In genomic region chr15:83727626-83728025, GRCm38 (mm10) we compare ENCODE assay signal across 7 mouse cellular contexts. TPM values are rescaled to one million over a fixed set of nuclear protein-coding genes. Genes with fewer than 3 reads are reported as not detected.
DNase-seq lines count a peak whose midpoint lies in the region; ATAC-seq and TF ChIP-seq lines count a peak whose summit lies in the region.

No protein-coding gene starts in this region.

- no peak overlapping the region for H3K9ac ChIP-seq in liver, embryonic 14.5 days (replicated peaks)

- no peak overlapping the region for H3K4me2 ChIP-seq in liver, embryonic 14.5 days (ENCODE audit: low read depth)

- H3K4me3 ChIP-seq in liver, embryonic 14.5 days (ENCODE audit: insufficient read depth in 1 of 2, low read depth in 2 of 2, low read length in 2 of 2) = no peak overlapping the region

- 26% methylated on average over 3 of the region's 3 CpGs for WGBS in liver, embryonic 14.5 days (ENCODE audit: insufficient replicate concordance)

- H3K4me1 ChIP-seq in liver, embryonic 14.5 days (replicated peaks; ENCODE audit: control insufficient read depth in 2 of 2, insufficient read depth in 2 of 2, low read length in 1 of 2) = no peaks in the 10 kb centered on the region

- H3K27me3 ChIP-seq in liver, embryonic 14.5 days (ENCODE audit: control insufficient read depth, insufficient read depth, low read length) = peaks cover 36% of the 10 kb centered on the region

- no peaks in the 10 kb centered on the region for H3K36me3 ChIP-seq in liver, embryonic 14.5 days (replicated peaks; ENCODE audit: control insufficient read depth, insufficient read depth, low read depth)

- no peak for TF ChIP-seq EP300 in liver, embryonic 14.5 days (IDR thresholded peaks at IDR 0.05; ENCODE audit: low read depth)

- H3K9me3 ChIP-seq in liver, embryonic 14.5 days (ENCODE audit: control insufficient read depth, low read length) = no peaks in the 10 kb centered on the region

- peak; percentile 72 for TF ChIP-seq CTCF in liver, embryonic 14.5 days (IDR thresholded peaks at IDR 0.05; ENCODE audit: low read depth)

- H3K27ac ChIP-seq in liver, embryonic 14.5 days = no peak overlapping the region

- ATAC-seq in liver, embryonic 14.5 days (ENCODE audit: insufficient read depth) = no peak

- DNase-seq in layer of hippocampus, adult 11-12 months (ENCODE audit: low spot score) = peak; percentile 41
- no peak for DNase-seq in layer of hippocampus, adult 9-11 months
- DNase-seq in MN1 (ENCODE audit: low spot score) = peak; percentile 74
- DNase-seq in brain, adult 2 months (ENCODE audit: low read depth, low spot score) = peak; percentile 50
- DNase-seq in gastrocnemius, postnatal 10 days = peak; percentile 76
- DNase-seq in liver, embryonic 14.5 days (ENCODE audit: low read depth in 3 of 3, low spot score in 3 of 3) = peak in 1 of 3 experiments; percentile 2
- peak; percentile 16 for DNase-seq in skeletal muscle tissue, adult 2 months (ENCODE audit: low read depth, low spot score)

RNA-seq across cellular contexts. Expression of gene Scube1, which starts 2.8 kb away (rescaled TPM):
- total RNA-seq in gastrocnemius, postnatal 10 days (2021) = 1 to 10 TPM; 2.5 to 2.8 TPM
- 0.09 and 0.10 TPM in 2 replicates for polyA plus RNA-seq in liver, embryonic 14.5 days (2012; rRNA removed)
- polyA plus RNA-seq in liver, embryonic 14.5 days (2014; fragmentation: Nextera tagmentation; extraction: Ambion mirVana) = 0.10 TPM in 1 of 2 replicates, not detected in the other

RNA-seq across cellular contexts. Expression of gene Mpped1, which starts 51.6 kb away (rescaled TPM):
- total RNA-seq in gastrocnemius, postnatal 10 days (2021) = under 1 TPM; 0.45 TPM
- 0.02 and 0.22 TPM in 2 replicates for polyA plus RNA-seq in liver, embryonic 14.5 days (2012; rRNA removed)
- not detected in 2 replicates for polyA plus RNA-seq in liver, embryonic 14.5 days (2014; fragmentation: Nextera tagmentation; extraction: Ambion mirVana)
